Mouse (Mus musculus): ENCODE data around the gene Rasal2. TPM values are rescaled to one million over a fixed set of nuclear protein-coding genes. Genes with fewer than 3 reads are reported as not detected.

Gene Rasal2
- total RNA-seq (2012; rRNA removed): 1.4 and 1.7 TPM in 2 replicates
- 1.5 and 1.6 TPM in 2 replicates for total RNA-seq (2014; rRNA removed)
- 2.0 and 2.6 TPM in 2 replicates for polyA plus RNA-seq (2012; ENCODE audit: insufficient read length, low read depth)

GRCm38 (mm10) chr1:157412454-157413369 is at the start of gene Rasal2:
Rasal2 (minus strand) TSS chr1:157412595.
- peak within 1 kb of the TSS; percentile 88 for H3K4me2 ChIP-seq (ENCODE audit: insufficient read depth, low read depth, poor library complexity, severe bottlenecking)
- TF ChIP-seq SIN3A (IDR thresholded peaks at IDR 0.05; ENCODE audit: low read length): peak; percentile 98
- 0 out of 2 replicates have a peak, but pooled peaks have one; percentile 32 for TF ChIP-seq RCOR1 (conservative IDR thresholded peaks at IDR 0.05; ENCODE audit: low read depth, low read length)
- TF ChIP-seq POLR2AphosphoS2 (IDR thresholded peaks at IDR 0.05; ENCODE audit: low read depth, low read length): no peak
- no peak for TF ChIP-seq MAFK (IDR thresholded peaks at IDR 0.05; ENCODE audit: insufficient replicate concordance, low read length)
- peak; percentile 82 for TF ChIP-seq HCFC1 (IDR thresholded peaks at IDR 0.05; ENCODE audit: low read depth, low read length)
- peak; percentile 73 for TF ChIP-seq POLR2A (IDR thresholded peaks at IDR 0.05; ENCODE audit: low read depth, low read length)
- peak; percentile 55 for TF ChIP-seq BHLHE40 (IDR thresholded peaks at IDR 0.05; ENCODE audit: low read depth, low read length)
- TF ChIP-seq TCF12 (IDR thresholded peaks at IDR 0.05; ENCODE audit: low read depth, low read length): peak; percentile 71; the same call in 1 of the 2 replicates
- TF ChIP-seq MXI1 (IDR thresholded peaks at IDR 0.05; ENCODE audit: low read depth, low read length): peak; percentile 97
- TF ChIP-seq EP300 (IDR thresholded peaks at IDR 0.05; ENCODE audit: low read length): no peak
- TF ChIP-seq TBP (conservative IDR thresholded peaks at IDR 0.05; ENCODE audit: low read depth, low read length): no peak
- TF ChIP-seq ZC3H11A (IDR thresholded peaks at IDR 0.05; ENCODE audit: low read depth, low read length): no peak
- peak; percentile 76; the same call in 1 of the 2 replicates for TF ChIP-seq NELFE (IDR thresholded peaks at IDR 0.05; ENCODE audit: low read depth, low read length)
- peak; percentile 48; the same call in 1 of the 2 replicates for TF ChIP-seq ZMIZ1 (IDR thresholded peaks at IDR 0.05; ENCODE audit: low read depth, low read length)
- peak; percentile 89 for TF ChIP-seq MYC (IDR thresholded peaks at IDR 0.05; ENCODE audit: low read depth, low read length)
- TF ChIP-seq NRF1 (IDR thresholded peaks at IDR 0.05; ENCODE audit: low read depth, low read length): peak; percentile 47; the same call in 1 of the 2 replicates
- TF ChIP-seq MEF2A (IDR thresholded peaks at IDR 0.05; ENCODE audit: borderline replicate concordance, low read depth, low read length): peak; percentile 39; the same call in 1 of the 2 replicates
- peak; percentile 51; the same call in 1 of the 2 replicates for TF ChIP-seq IRF4 (IDR thresholded peaks at IDR 0.05; ENCODE audit: low read depth, low read length)
- TF ChIP-seq ELF1 (IDR thresholded peaks at IDR 0.05; ENCODE audit: low read depth, low read length): peak; percentile 83
- TF ChIP-seq MAX (IDR thresholded peaks at IDR 0.05; ENCODE audit: low read length): peak; percentile 92
- no peak within 1 kb of the TSS for H3K27ac ChIP-seq (ENCODE audit: insufficient read depth, low read depth)
- peak within 1 kb of the TSS; percentile 52 for H3K9ac ChIP-seq (ENCODE audit: insufficient read depth, low read depth)
- peaks cover 0 to 17% of the 10 kb centered on the region in 2 experiments for H3K36me3 ChIP-seq (replicated peaks in 1 of 2; ENCODE audit: control insufficient read depth in 1 of 2, insufficient read depth in 1 of 2, low read length in 1 of 2)
- in situ Hi-C loops (cut with MboI; ENCODE audit: low pct_ligation_motif_present, low pct_unique_long_range_greater_than_20kb, low sequenced_read_pairs) (no loop called here), dilution Hi-C loops (cut with MboI; ENCODE audit: extremely low pct_ligation_motif_present, extremely low pct_unique_long_range_greater_than_20kb, low sequenced_read_pairs) (no loop called here)
- H3K79me2 ChIP-seq (replicated peaks; ENCODE audit: control insufficient read depth, extremely low read depth, insufficient read depth, poor library complexity, severe bottlenecking): no peaks in the 10 kb centered on the region
- peaks cover 0 to 39% of the 10 kb centered on the region in 2 experiments; a peak in 2 of 4 replicates for H3K4me1 ChIP-seq (ENCODE audit: control insufficient read depth in 1 of 2, insufficient read depth in 2 of 2)
- H3K9me3 ChIP-seq (replicated peaks; ENCODE audit: low read length): no peaks in the 10 kb centered on the region
- H3K4me3 ChIP-seq (replicated peaks in 1 of 3; ENCODE audit: low read depth in 2 of 3, low read length in 2 of 3, poor library complexity in 1 of 3): peak within 1 kb of the TSS; percentile 72 to 92 (median 76)
- DNase-seq (ENCODE audit: extremely low read depth): peak; percentile 96
- peaks cover 10% of the 10 kb centered on the region for H3K27me3 ChIP-seq (replicated peaks)

All from CH12.LX (cell line).